Mouse (Mus musculus) lung, adult 2 months (tissue): ENCODE results near the gene Cacna1e.

Source experiments
- CTCF ChIP-seq: fragments of 200-500 bp; IDR thresholded peaks from 2 replicates; pipeline ENCODE4 v1.5.1; 2011; ENCODE audit warnings: mild to moderate bottlenecking, low read length, control low read depth; ENCODE audit not compliant: insufficient read depth
- POLR2A ChIP-seq: fragments of 200-500 bp; IDR thresholded peaks from 2 replicates; pipeline ENCODE4 v1.6.1; 2011; ENCODE audit warnings: low read depth, mild to moderate bottlenecking, control low read depth, low read length, borderline replicate concordance; ENCODE audit errors: extremely low read depth

DNA sequence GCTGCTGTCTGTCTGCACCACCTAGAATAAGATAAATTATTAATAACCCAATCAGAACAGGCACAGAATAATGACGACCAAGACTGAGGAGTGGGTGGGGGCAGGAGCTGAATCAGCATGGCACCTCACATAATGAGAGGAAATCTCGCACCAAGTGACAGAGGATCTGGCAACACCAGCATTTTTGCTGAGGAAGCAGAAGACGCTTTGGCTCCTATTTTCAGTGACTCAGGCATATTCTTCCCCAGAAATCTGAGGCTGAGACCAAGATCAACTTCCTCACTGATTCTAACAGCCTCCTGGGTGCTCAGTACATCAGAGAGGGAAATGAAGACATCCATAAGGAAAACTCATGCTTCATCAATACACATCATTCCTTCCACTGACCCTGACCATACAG, 471.2 kb downstream of the Cacna1e start:
- TF ChIP-seq POLR2A, result no peak
- TF ChIP-seq CTCF, result no peak
